Mouse (Mus musculus) neural tube, embryonic 15.5 days (tissue): ENCODE data around the gene Gm11127. TPM values are rescaled to one million over a fixed set of nuclear protein-coding genes. Genes with fewer than 3 reads are reported as not detected.
"Not testable (repeated sequence)": the region's sequence is repeated elsewhere in the genome, so short reads cannot be mapped to it uniquely, and the experiment has no call there.

ENCODE experiments used
- ATAC-seq: fragments of 200-750 bp; cut with Nextera tagmentation; 2 replicates; pipeline ENCODE4 v1.8.0; 2017; ENCODE audit warnings: mild to moderate bottlenecking, moderate TSS enrichment, moderate library complexity; ENCODE audit not compliant: low FRiP score
- H3K27ac ChIP-seq: fragments of 300-500 bp; sonication (generic); replicated peaks from 2 replicates; pipeline ENCODE4 v1.5.1; 2015; ENCODE audit warnings: mild to moderate bottlenecking, inconsistent platforms
- H3K27me3 ChIP-seq: fragments of 300-500 bp; sonication (generic); replicated peaks from 2 replicates; pipeline ENCODE4 v1.6.1; 2015; ENCODE audit warnings: inconsistent platforms
- H3K36me3 ChIP-seq: fragments of 300-500 bp; sonication (generic); 2 replicates; pipeline ENCODE4 v1.6.1; 2015; ENCODE audit warnings: inconsistent platforms
- H3K4me1 ChIP-seq: fragments of 300-500 bp; sonication (generic); 2 replicates; pipeline ENCODE4 v1.6.1; 2015; ENCODE audit warnings: inconsistent platforms
- H3K4me2 ChIP-seq: fragments of 300-500 bp; sonication (generic); 2 replicates; pipeline ENCODE4 v1.6.1; 2015; ENCODE audit warnings: inconsistent platforms, mild to moderate bottlenecking, moderate library complexity
- H3K4me3 ChIP-seq: fragments of 300-500 bp; sonication (generic); replicated peaks from 2 replicates; pipeline ENCODE4 v1.5.1; 2015; ENCODE audit warnings: mild to moderate bottlenecking, inconsistent platforms
- H3K9ac ChIP-seq: fragments of 300-500 bp; sonication (generic); replicated peaks from 2 replicates; pipeline ENCODE4 v1.6.1; 2015; ENCODE audit warnings: mild to moderate bottlenecking, inconsistent platforms
- H3K9me3 ChIP-seq: fragments of 300-500 bp; sonication (generic); replicated peaks from 2 replicates; pipeline ENCODE4 v1.6.1; 2016; ENCODE audit warnings: inconsistent platforms
- WGBS: fragments of 180-500 bp; shearing (Covaris S2); methylation state at CpG from one replicate; pipeline ENCODE4 v1.1.7; 2015; ENCODE audit warnings: mixed read lengths; 5-methylcytosine and 5-hydroxymethylcytosine counted together
- polyA plus RNA-seq: library from polyadenylated mRNA; unstranded; fragments of >200 nt; fragmentation: Nextera tagmentation; extraction: Ambion mirVana; gene quantifications from 2 replicates; pipeline ENCODE4 v1.2.1, GENCODE M21; 2015

The Gm11127 gene
- polyA plus RNA-seq, 1 experiment from 2014 or later, result not detected

- not testable (repeated sequence) for H3K9ac ChIP-seq, H3K36me3 ChIP-seq, H3K27me3 ChIP-seq, H3K9me3 ChIP-seq, H3K4me2 ChIP-seq, H3K4me3 ChIP-seq, ATAC-seq, H3K27ac ChIP-seq
- H3K4me1 ChIP-seq, result peaks cover 14% of the 10 kb centered on the region
- 90% methylated on average over 4 of the region's 4 CpGs for WGBS
Measured at GRCm38 (mm10) chr17:36030046-36030702, 28.0 kb downstream of the Gm11127 start.

GRCm38 (mm10) chr17:36028879-36029619 lies 29.1 kb downstream of the Gm11127 start:
- no peaks in the 10 kb centered on the region for H3K36me3 ChIP-seq
- H3K9ac ChIP-seq, result no peak overlapping the region
- H3K27ac ChIP-seq, result no peak overlapping the region
- no peak overlapping the region for H3K4me2 ChIP-seq
- H3K4me1 ChIP-seq, result peaks cover 14% of the 10 kb centered on the region
- H3K27me3 ChIP-seq, result no peaks in the 10 kb centered on the region
- no peak overlapping the region for H3K4me3 ChIP-seq
- WGBS, result 89% methylated on average over 7 of the region's 7 CpGs
- ATAC-seq, result no peak
- no peaks in the 10 kb centered on the region for H3K9me3 ChIP-seq

GRCm38 (mm10) chr17:36027663-36028062 lies 30.5 kb downstream of the Gm11127 start:
- Histone ChIP-seq H3K9me3 (no peaks in the 10 kb centered on the region), H3K4me1 (peaks cover 16% of the 10 kb centered on the region), H3K36me3 (no peaks in the 10 kb centered on the region), H3K27ac (no peak overlapping the region), H3K4me2 (no peak overlapping the region), H3K4me3 (no peak overlapping the region), H3K9ac (no peak overlapping the region), H3K27me3 (no peaks in the 10 kb centered on the region)
- 94% methylated on average over 4 of the region's 4 CpGs for WGBS
- no peak for ATAC-seq

- Histone ChIP-seq H3K36me3 (no peaks in the 10 kb centered on the region), H3K27me3 (no peaks in the 10 kb centered on the region), H3K4me2 (no peak overlapping the region), H3K9me3 (no peaks in the 10 kb centered on the region), H3K4me1 (peaks cover 4% of the 10 kb centered on the region; the same call in 1 of the 2 replicates), H3K9ac (no peak overlapping the region), H3K4me3 (no peak overlapping the region), H3K27ac (no peak overlapping the region)
- ATAC-seq, result no peak
- 60% methylated on average over 4 of the region's 4 CpGs for WGBS
Measured at GRCm38 (mm10) chr17:36025901-36026300, 32.3 kb downstream of the Gm11127 start.

- H3K9me3 ChIP-seq, result no peaks in the 10 kb centered on the region
- H3K36me3 ChIP-seq, result no peaks in the 10 kb centered on the region
- no peak overlapping the region for H3K27ac ChIP-seq
- H3K4me1 ChIP-seq, result peaks cover 4% of the 10 kb centered on the region; the same call in 1 of the 2 replicates
- H3K27me3 ChIP-seq, result no peaks in the 10 kb centered on the region
- H3K4me3 ChIP-seq, result no peak overlapping the region
- no peak overlapping the region for H3K4me2 ChIP-seq
- WGBS, result 60% methylated on average over 5 of the region's 5 CpGs
- no peak for ATAC-seq
- H3K9ac ChIP-seq, result no peak overlapping the region
Measured at GRCm38 (mm10) chr17:36025197-36025596, 33.0 kb downstream of the Gm11127 start.

GRCm38 (mm10) chr17:36023710-36024654 lies 34.2 kb downstream of the Gm11127 start:
- Histone ChIP-seq H3K9me3 (no peaks in the 10 kb centered on the region), H3K36me3 (no peaks in the 10 kb centered on the region), H3K27ac (no peak overlapping the region), H3K4me3 (no peak overlapping the region), H3K4me1 (peaks cover 4% of the 10 kb centered on the region; the same call in 1 of the 2 replicates), H3K9ac (no peak overlapping the region), H3K27me3 (no peaks in the 10 kb centered on the region), H3K4me2 (no peak overlapping the region)
- no peak for ATAC-seq
- 65% methylated on average over 9 of the region's 9 CpGs for WGBS

- no peak overlapping the region for H3K9ac ChIP-seq
- H3K9me3 ChIP-seq, result no peaks in the 10 kb centered on the region
- H3K4me2 ChIP-seq, result no peak overlapping the region
- H3K4me3 ChIP-seq, result no peak overlapping the region
- H3K27me3 ChIP-seq, result no peaks in the 10 kb centered on the region
- no peak overlapping the region for H3K27ac ChIP-seq
- H3K4me1 ChIP-seq, result peaks cover 4% of the 10 kb centered on the region; the same call in 1 of the 2 replicates
- WGBS, result 93% methylated on average over 6 of the region's 6 CpGs
- no peaks in the 10 kb centered on the region for H3K36me3 ChIP-seq
- ATAC-seq, result no peak
Measured at GRCm38 (mm10) chr17:36022922-36023321, 35.2 kb downstream of the Gm11127 start.

GRCm38 (mm10) chr17:36022098-36022497 lies 36.1 kb downstream of the Gm11127 start:
- H3K27ac ChIP-seq, result no peak overlapping the region
- no peak overlapping the region for H3K4me2 ChIP-seq
- H3K27me3 ChIP-seq, result no peaks in the 10 kb centered on the region
- peaks cover 4% of the 10 kb centered on the region; the same call in 1 of the 2 replicates for H3K4me1 ChIP-seq
- H3K9me3 ChIP-seq, result no peaks in the 10 kb centered on the region
- ATAC-seq, result no peak
- 89% methylated on average over 9 of the region's 9 CpGs for WGBS
- 0 out of 2 replicates have a peak, but pooled peaks cover under 1% of the 10 kb centered on the region for H3K36me3 ChIP-seq
- H3K9ac ChIP-seq, result no peak overlapping the region
- no peak overlapping the region for H3K4me3 ChIP-seq

- Histone ChIP-seq H3K27me3 (no peaks in the 10 kb centered on the region), H3K27ac (no peak overlapping the region), H3K4me1 (peaks cover 4% of the 10 kb centered on the region; the same call in 1 of the 2 replicates), H3K9ac (no peak overlapping the region), H3K4me2 (no peak overlapping the region; the same call in 1 of the 2 replicates), H3K36me3 (0 out of 2 replicates have a peak, but pooled peaks cover 3% of the 10 kb centered on the region), H3K4me3 (no peak overlapping the region), H3K9me3 (no peaks in the 10 kb centered on the region)
- 97% methylated on average over 1 of the region's 1 CpGs for WGBS
- ATAC-seq, result no peak
Measured at GRCm38 (mm10) chr17:36021309-36021708, 36.9 kb downstream of the Gm11127 start.

GRCm38 (mm10) chr17:36020191-36021073 lies 37.7 kb downstream of the Gm11127 start, which contains the start of gene H2-T24:
TSS of gene H2-T24 (minus strand) at chr17:36020560.
- 45% methylated on average over 15 of the region's 15 CpGs for WGBS
- ATAC-seq, result no peak
- Histone ChIP-seq H3K36me3 (peaks cover 4% of the 10 kb centered on the region; the same call in 1 of the 2 replicates), H3K9ac (no peak within 1 kb of the TSS), H3K4me3 (no peak within 1 kb of the TSS), H3K27me3 (no peaks in the 10 kb centered on the region), H3K4me1 (peaks cover 4% of the 10 kb centered on the region; the same call in 1 of the 2 replicates), H3K4me2 (peak within 1 kb of the TSS; percentile 23), H3K27ac (no peak within 1 kb of the TSS), H3K9me3 (no peaks in the 10 kb centered on the region)
